Mouse (Mus musculus) embryonic stem cell, embryonic (primary cell): ENCODE measurements at regions not wholly inside any gene's neighbourhood (a gene's known extent, or its start where the extent isn't known, plus 50 kb on each side); places are given as distances from the start of the nearest gene placed in this dataset.

Source experiments
- CTCF ChIA-PET, 4 experiments: fragments of 300-600 bp in 2 of 4; fragments of 350-600 bp in 2 of 4; sonication (Branson Sonifier 250); formaldehyde crosslinking; loops; one replicate each; lab custom pipeline; 2022; ENCODE audit warnings: inconsistent platforms in 2 of 4; lab: Charles Lee
- POLR2A ChIA-PET, 4 experiments: fragments of 300-600 bp in 2 of 4; fragments of 350-600 bp in 2 of 4; sonication (Branson Sonifier 250); formaldehyde crosslinking; loops; one replicate each; lab custom pipeline; 2022; ENCODE audit warnings: antibody characterized with exemption in 4 of 4, inconsistent platforms in 1 of 4; lab: Charles Lee

DNA sequence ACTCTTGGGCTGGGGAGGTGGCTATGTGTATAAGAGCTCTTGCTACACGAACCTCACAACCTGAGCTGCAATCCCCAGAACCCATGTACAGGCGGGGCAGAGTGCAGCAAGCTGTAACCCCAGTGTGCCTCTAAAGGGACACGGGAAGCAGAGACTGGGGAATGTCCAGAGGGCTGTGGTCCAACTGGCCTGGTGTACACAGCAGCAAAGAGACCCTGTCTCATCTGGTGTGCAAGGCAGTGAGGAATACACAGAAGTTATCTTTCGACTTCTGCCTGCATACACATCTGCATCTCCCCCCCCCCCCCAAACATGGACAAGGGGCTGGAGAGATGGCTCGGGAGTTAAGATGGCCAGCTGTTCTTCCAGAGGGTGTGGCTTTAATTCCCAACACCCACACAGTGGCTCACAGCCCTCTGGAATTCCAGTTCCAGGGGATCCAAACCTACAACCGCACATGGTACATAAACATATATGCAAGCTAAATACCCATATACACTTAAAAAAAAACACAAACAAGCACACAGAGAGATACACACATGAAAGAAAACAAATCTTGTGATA, 86.4 kb downstream of the Vcpkmt start:
- CTCF ChIA-PET, result no interaction called here
- POLR2A ChIA-PET, result interaction anchor here in 1 of 4 experiments (0.7 to 1.2 kb wide), 4 partner anchors 12 to 443 kb away, joined by 3 read pairs; no protein-coding TSS in a partner anchor

- POLR2A ChIA-PET, result interaction anchor here in 1 of 4 experiments (0.7 to 1.2 kb wide), 3 partner anchors 11 to 442 kb away, joined by 3 read pairs; no protein-coding TSS in a partner anchor
These were observed 87.1 kb downstream of the Vcpkmt start for GRCm38 (mm10) chr12:69495776-69496175.

GRCm38 (mm10) chr12:69494648-69495047, 88.2 kb downstream of the Vcpkmt start:
- POLR2A ChIA-PET, result interaction anchor here in 1 of 4 experiments (0.5 kb wide), 1 partner anchor 308 kb away, joined by 6 read pairs; no protein-coding TSS in a partner anchor
- CTCF ChIA-PET, result no interaction called here

More at GRCm38 (mm10) chr12:69495776-69496175, 87.1 kb downstream of the Vcpkmt start:
- CTCF ChIA-PET, result no interaction called here

DNA sequence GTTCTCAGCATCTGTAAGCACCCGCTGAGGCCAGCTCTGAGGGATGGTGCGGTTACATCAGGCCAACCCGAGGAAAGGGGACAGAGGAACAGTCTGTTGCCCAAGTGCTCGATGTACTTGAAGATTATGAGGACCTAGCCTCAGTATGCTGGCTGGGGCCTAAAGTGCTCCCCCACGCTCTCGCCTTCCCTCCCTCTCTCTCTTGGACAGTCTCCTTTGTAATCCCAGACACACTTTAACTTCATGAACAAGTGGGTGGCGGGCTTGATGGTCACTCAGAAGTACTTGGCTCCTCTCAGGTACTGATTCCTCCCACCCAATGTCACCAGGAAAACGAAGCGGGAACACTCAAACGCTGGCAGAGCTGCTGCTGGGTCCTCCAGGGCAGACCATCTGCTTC, 93.1 kb downstream of the Vcpkmt start:
- ChIA-PET CTCF (no interaction called here), POLR2A (interaction anchor here in 2 of 4 experiments (0.6 to 1.2 kb wide), 2 partner anchors 13 to 19 kb away, joined by 3 read pairs; no protein-coding TSS in a partner anchor)

GRCm38 (mm10) chr12:69486903-69487302, 95.9 kb downstream of the Vcpkmt start:
- ChIA-PET POLR2A (interaction anchor here in 2 of 4 experiments (0.5 to 1.7 kb wide), 7 partner anchors 12 to 230 kb away, joined by 3 to 7 read pairs (median 4); no protein-coding TSS in a partner anchor), CTCF (no interaction called here)

DNA sequence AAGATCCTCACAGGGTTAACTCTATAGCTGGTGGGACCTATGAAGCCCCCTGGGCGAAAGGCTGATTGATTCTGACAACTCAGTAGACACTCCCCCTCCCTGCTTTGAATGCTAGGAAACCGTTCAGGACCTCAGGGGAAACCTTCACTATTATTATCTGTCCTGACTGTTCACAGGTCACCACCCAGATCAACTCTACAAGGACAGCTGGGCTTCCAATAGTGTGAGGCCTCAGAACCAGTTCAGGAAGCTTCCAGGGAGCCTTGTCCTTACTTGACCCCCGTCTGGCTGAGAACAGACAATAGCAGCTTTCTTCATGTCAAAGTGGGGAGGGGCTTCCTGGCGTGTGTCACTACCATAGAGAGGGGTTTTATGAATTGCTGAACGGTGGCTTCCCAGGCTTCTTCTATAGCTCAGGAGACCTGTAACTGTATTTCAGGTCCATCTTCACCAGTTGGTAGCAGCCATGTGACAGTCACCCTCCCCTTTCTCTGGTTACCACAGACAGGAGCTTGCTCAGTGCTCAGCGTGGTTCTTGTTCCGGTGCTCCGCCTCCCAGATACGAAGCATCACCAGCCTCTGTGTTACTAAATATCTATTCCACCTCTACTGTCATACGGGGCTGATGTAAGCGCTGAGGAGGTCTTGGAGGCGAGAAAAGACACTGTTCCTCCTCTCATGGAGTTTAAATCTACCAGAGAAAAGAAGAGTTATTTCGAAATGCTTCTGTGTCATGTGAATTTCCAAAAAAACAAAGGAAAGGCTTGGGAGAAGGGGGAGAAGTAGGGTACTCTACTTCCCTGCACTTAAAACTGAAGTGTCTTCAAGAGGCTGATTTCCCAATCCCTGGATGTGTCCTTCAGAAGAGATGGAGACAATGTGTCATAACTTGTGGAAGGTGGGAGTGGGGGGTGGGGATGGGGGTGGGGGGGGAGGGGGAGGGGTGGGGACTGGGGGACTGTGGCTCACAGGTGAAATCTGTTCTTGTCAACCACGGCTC, 96.9 kb downstream of the Vcpkmt start:
- ChIA-PET CTCF (no interaction called here), POLR2A (interaction anchor here in 2 of 4 experiments (0.5 to 1.9 kb wide), 10 partner anchors 9 to 229 kb away, joined by 3 to 9 read pairs (median 4); no protein-coding TSS in a partner anchor)

GRCm38 (mm10) chr12:69481420-69481819, 101.4 kb downstream of the Vcpkmt start:
- CTCF ChIA-PET, result interaction anchor here in 1 of 4 experiments (0.6 kb wide), 1 partner anchor 616 kb away, joined by 3 read pairs; no protein-coding TSS in a partner anchor
- POLR2A ChIA-PET, result no interaction called here

DNA sequence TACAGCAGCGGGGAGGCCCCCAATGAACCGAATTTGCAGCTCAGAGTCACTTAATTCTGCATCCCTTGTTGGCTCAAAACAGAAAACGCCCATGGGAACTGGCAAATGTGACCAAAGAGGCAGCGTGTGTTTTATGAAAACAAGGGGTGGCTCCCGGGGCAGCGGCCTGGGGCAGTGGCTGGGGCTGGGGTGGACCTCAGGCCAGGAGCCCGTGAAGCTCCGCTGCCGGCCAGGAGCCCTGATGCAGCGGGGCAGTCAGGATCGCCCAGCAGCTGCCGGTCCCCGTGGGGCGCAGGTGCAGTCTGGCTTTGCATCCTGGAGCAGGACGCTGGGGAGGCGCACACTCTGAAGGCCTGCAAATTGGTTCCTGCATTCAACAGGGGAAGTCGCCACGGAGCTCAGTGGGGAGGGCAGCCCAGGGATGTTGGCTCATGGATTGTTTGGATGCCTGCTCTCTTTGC, 104.4 kb upstream of the Gm9887 start:
- CTCF ChIA-PET, result no interaction called here
- POLR2A ChIA-PET, result interaction anchor here in 2 of 4 experiments (0.8 to 1.8 kb wide), 6 partner anchors 9 to 31 kb away, joined by 3 to 9 read pairs (median 4); no protein-coding TSS in a partner anchor

- POLR2A ChIA-PET, result interaction anchor here in 2 of 4 experiments (0.8 to 1.8 kb wide), 7 partner anchors 9 to 57 kb away, joined by 3 to 9 read pairs (median 4); no protein-coding TSS in a partner anchor
- CTCF ChIA-PET, result no interaction called here
These were observed 103.9 kb upstream of the Gm9887 start for GRCm38 (mm10) chr12:69476131-69476530.

DNA sequence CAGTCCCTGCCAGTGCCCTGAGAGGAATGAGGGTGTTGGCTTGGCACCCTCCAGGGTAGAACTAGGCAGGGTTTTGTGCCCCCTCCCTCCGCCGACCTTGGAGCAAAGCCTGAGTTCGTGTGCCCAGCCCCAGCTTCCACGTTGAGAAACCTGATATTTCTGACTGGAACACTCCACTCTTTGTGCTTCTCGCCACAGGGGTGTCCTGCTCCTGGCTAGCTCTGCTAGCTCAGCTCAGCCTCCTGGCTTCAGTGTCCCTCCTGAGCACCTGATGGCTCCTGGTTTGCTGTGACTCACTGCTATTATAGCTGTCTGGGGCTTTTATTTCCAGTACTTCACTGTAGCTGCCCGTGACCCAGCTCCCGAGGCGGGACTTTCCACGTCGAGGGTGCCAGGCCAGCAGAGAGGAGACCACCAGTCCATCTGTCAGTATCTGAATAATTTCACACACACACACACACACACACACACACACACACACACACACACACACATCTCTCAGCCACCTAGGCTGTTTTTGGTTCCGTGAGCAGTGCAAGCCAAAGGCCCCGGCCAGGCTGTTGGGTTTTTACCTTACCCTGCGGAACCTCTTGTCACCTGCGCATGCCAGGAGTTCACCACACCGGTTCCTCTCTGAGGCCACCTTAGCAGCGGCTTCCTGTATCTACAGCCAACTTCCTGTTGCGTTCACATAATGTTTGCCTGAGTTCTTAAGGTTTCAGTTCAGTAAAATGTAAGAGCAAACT, 102.8 kb upstream of the Gm9887 start:
- CTCF ChIA-PET, result interaction anchor here in 1 of 4 experiments (0.6 kb wide), 1 partner anchor 51 kb away, joined by 6 read pairs; no protein-coding TSS in a partner anchor
- POLR2A ChIA-PET, result interaction anchor here in 3 of 4 experiments (0.6 to 2.0 kb wide), 13 partner anchors 8 to 383 kb away, joined by 3 to 8 read pairs (median 4); partner anchors contain the start of gene Vcpkmt (in 1 of the 3)

DNA sequence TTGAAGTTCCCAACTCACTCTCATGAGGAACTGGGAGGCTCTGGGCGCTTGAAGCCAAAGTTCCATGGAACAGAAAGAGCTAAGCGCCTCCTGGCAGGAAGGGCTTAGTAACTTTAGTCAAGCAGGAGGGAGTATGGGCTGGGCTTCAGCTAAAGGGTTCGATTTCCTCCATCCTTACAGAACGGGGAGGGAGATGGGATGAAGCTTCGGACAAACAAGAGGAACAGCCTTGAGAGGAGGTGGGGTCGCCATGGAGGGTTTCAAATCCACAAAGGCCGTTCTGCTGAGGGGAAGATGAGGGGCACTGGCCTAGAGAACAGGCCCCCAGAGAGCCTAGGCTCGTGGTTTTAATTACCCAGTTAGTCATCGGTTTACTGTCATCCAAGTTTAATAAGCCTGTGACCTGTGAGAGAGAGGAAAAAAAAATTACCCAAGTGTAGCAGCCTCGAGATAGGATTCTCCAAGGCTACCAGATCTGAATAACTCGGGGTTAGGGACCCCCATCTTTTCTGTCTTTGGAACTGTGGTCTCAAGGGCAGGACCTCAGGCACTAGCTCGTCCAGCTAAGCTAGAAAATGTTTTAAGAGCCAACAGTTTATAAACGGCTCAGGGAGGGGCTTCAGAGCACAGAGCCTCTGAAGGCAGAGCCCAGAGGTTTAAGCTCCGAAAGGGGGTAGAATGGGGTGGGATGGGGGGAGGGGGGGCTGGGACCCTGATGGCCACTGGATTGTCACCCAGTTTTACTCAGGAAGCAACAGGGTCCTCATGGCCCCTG, 102.1 kb upstream of the Gm9887 start:
- CTCF ChIA-PET, result interaction anchor here in 1 of 4 experiments (0.6 kb wide), 1 partner anchor 52 kb away, joined by 6 read pairs; no protein-coding TSS in a partner anchor

GRCm38 (mm10) chr12:69473379-69474057, 101.3 kb upstream of the Gm9887 start:
- POLR2A ChIA-PET, result interaction anchor here in 3 of 4 experiments (0.6 to 2.0 kb wide), 7 partner anchors 10 to 100 kb away, joined by 3 to 8 read pairs (median 7); no protein-coding TSS in a partner anchor
- CTCF ChIA-PET, result no interaction called here

More for the DNA sequence above, 102.1 kb upstream of the Gm9887 start:
- POLR2A ChIA-PET, result interaction anchor here in 3 of 4 experiments (0.6 to 2.0 kb wide), 16 partner anchors 9 to 382 kb away, joined by 3 to 8 read pairs (median 3); partner anchors contain the start of gene Vcpkmt (in 1 of the 3)

DNA sequence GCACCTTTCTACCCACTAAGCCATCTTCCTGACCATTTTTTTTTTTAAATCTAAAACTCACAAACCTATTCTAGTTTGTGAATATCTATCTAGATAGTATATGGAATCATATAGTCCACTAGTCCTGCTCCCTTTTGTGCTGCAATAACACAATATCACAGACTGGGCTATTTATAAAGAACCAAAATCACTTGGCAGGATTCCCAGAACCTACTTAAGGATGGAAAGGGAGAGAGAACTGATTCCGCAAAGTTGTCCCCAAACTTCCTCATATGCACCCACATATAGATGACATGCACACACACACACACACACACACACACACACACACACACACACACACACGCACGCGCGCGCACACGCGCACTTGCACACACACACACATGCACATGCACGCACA, 100.7 kb upstream of the Gm9887 start:
- CTCF ChIA-PET, result no interaction called here
- POLR2A ChIA-PET, result interaction anchor here in 1 of 4 experiments (1.3 kb wide), 1 partner anchor 20 kb away, joined by 4 read pairs; no protein-coding TSS in a partner anchor

- CTCF ChIA-PET, result no interaction called here
These were observed 99.6 kb upstream of the Gm9887 start for GRCm38 (mm10) chr12:69471876-69472275.

DNA sequence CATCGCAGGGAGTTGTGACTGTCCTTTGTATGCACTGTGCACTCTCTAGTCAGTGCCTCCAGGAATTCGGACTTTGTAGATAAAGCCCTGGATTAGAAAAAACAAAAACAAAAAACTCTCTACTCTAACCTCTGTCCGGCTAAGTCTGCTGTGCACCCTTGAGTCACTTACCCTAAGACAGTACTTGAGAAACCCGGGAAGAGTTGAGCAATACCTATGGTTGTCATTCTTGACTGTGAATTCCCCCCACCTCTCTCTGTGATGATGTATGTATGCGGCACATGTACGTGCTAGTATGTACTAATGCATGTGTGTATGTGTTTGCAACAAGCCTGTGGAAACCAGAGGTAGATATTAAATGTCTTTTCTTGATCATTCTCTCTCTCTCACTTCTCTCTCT, 96.7 kb upstream of the Gm9887 start:
- POLR2A ChIA-PET, result interaction anchor here in 1 of 4 experiments (0.7 kb wide), 1 partner anchor 80 kb away, joined by 3 read pairs; no protein-coding TSS in a partner anchor

More at GRCm38 (mm10) chr12:69471876-69472275, 99.6 kb upstream of the Gm9887 start:
- POLR2A ChIA-PET, result interaction anchor here in 1 of 4 experiments (1.3 kb wide), 1 partner anchor 19 kb away, joined by 4 read pairs; no protein-coding TSS in a partner anchor

DNA sequence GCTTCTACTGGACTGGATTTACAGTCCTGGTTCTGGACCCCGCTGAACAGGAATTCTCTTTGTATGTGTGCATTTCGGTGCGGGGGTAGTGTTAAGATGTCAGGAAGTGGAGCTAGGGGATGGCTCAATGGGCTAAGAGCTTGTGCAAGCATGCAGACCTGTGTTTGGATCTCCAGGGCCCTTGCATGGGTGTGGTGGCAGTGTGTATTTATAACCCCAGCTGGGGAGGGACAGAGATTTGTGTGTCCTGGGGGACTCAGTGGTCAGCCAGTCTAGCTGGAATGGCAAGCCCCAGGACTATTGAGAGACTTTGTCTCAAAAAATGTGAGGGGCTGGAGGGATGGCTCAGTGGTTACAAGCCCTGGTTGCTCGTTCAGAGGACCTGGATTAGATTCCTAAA, 95.1 kb upstream of the Gm9887 start:
- ChIA-PET POLR2A (interaction anchor here in 1 of 4 experiments (1.6 to 2.1 kb wide), 2 partner anchors 9 to 21 kb away, joined by 5 to 7 read pairs; no protein-coding TSS in a partner anchor), CTCF (no interaction called here)

More for the DNA sequence above, 96.7 kb upstream of the Gm9887 start:
- CTCF ChIA-PET, result no interaction called here
